Mouse (Mus musculus): ENCODE measurements around the gene Nrbp1. TPM values are rescaled to one million over a fixed set of nuclear protein-coding genes. Genes with fewer than 3 reads are reported as not detected.
A peak's percentile ranks its signal among the peaks of the same experiment; 100 is the strongest.

Nrbp1 gene
- 132 and 140 TPM in 2 replicates for polyA plus RNA-seq (2015; fragmentation: Nextera tagmentation; extraction: Ambion mirVana)

- H3K36me3 ChIP-seq (ENCODE audit: control insufficient read depth, insufficient read depth, low read length) = 0 out of 2 replicates have a peak, but pooled peaks cover 5% of the 10 kb centered on the region
- peaks cover 4% of the 10 kb centered on the region for H3K4me1 ChIP-seq (ENCODE audit: control insufficient read depth, insufficient read depth, low read length)
- H3K27me3 ChIP-seq (replicated peaks; ENCODE audit: control insufficient read depth, insufficient read depth, low read length) = no peaks in the 10 kb centered on the region
- peak within 1 kb of the TSS; percentile 99 for H3K9ac ChIP-seq (ENCODE audit: low read depth, low read length)
- H3K4me3 ChIP-seq (ENCODE audit: low read length) = peak within 1 kb of the TSS; percentile 97
- peak within 1 kb of the TSS; percentile 99 for H3K27ac ChIP-seq (ENCODE audit: low read length)
- WGBS = under 1% methylated on average over 90 of the region's 103 CpGs
- peak within 1 kb of the TSS; percentile 87 for H3K4me2 ChIP-seq (ENCODE audit: low read depth, low read length)
- ATAC-seq = peak; percentile 99
- no peaks in the 10 kb centered on the region for H3K9me3 ChIP-seq (ENCODE audit: control insufficient read depth, low read length)
These were observed at the start of gene Nrbp1, which contains the start of gene Gm9970 for GRCm38 (mm10) chr5:31240637-31241521. TSS of gene Nrbp1 (plus strand) at chr5:31240864. TSS of gene Gm9970 (minus strand) at chr5:31241232.

GRCm38 (mm10) chr5:31192045-31192938, 48.4 kb upstream of the Nrbp1 start:
- peaks cover 32% of the 10 kb centered on the region for H3K36me3 ChIP-seq (ENCODE audit: control insufficient read depth, insufficient read depth, low read length)
- peak overlapping the region; percentile 71 for H3K4me3 ChIP-seq (ENCODE audit: low read length)
- peak overlapping the region; percentile 88 for H3K27ac ChIP-seq (ENCODE audit: low read length)
- peak overlapping the region; percentile 87 for H3K4me2 ChIP-seq (ENCODE audit: low read depth, low read length)
- peak; percentile 76 for ATAC-seq
- H3K4me1 ChIP-seq (ENCODE audit: control insufficient read depth, insufficient read depth, low read length) = peaks cover 23% of the 10 kb centered on the region
- H3K9me3 ChIP-seq (ENCODE audit: control insufficient read depth, low read length) = no peaks in the 10 kb centered on the region
- no peaks in the 10 kb centered on the region for H3K27me3 ChIP-seq (replicated peaks; ENCODE audit: control insufficient read depth, insufficient read depth, low read length)
- peak overlapping the region; percentile 88 for H3K9ac ChIP-seq (ENCODE audit: low read depth, low read length)
- WGBS = 11% methylated on average over 42 of the region's 42 CpGs

- Histone ChIP-seq H3K36me3 (ENCODE audit: control insufficient read depth, insufficient read depth, low read length) (peaks cover 33% of the 10 kb centered on the region), H3K9me3 (ENCODE audit: control insufficient read depth, low read length) (no peaks in the 10 kb centered on the region)
- ATAC-seq = peak; percentile 98
These were observed 47.6 kb upstream of the Nrbp1 start, which contains the start of the genes Snx17 and Eif2b4 for GRCm38 (mm10) chr5:31192939-31193630. TSS of gene Snx17 (plus strand) at chr5:31193227. TSS of gene Eif2b4 (minus strand) at chr5:31193430.

GRCm38 (mm10) chr5:31193631-31194281, 46.9 kb upstream of the Nrbp1 start:
- H3K9ac ChIP-seq (ENCODE audit: low read depth, low read length) = peak overlapping the region; percentile 88
- no peaks in the 10 kb centered on the region for H3K27me3 ChIP-seq (replicated peaks; ENCODE audit: control insufficient read depth, insufficient read depth, low read length)
- peak overlapping the region; percentile 49 for H3K4me2 ChIP-seq (ENCODE audit: low read depth, low read length)
- H3K27ac ChIP-seq (ENCODE audit: low read length) = peak overlapping the region; percentile 81
- H3K9me3 ChIP-seq (ENCODE audit: control insufficient read depth, low read length) = no peaks in the 10 kb centered on the region
- peaks cover 36% of the 10 kb centered on the region for H3K36me3 ChIP-seq (ENCODE audit: control insufficient read depth, insufficient read depth, low read length)
- 9% methylated on average over 25 of the region's 25 CpGs for WGBS
- peaks cover 23% of the 10 kb centered on the region for H3K4me1 ChIP-seq (ENCODE audit: control insufficient read depth, insufficient read depth, low read length)
- peak; percentile 3; the same call in 1 of the 2 replicates for ATAC-seq
- H3K4me3 ChIP-seq (ENCODE audit: low read length) = peak overlapping the region; percentile 71

More at GRCm38 (mm10) chr5:31192939-31193630, 47.6 kb upstream of the Nrbp1 start, which contains the start of the genes Snx17 and Eif2b4:
- Histone ChIP-seq H3K4me2 (ENCODE audit: low read depth, low read length) (peak within 1 kb of the TSS; percentile 87), H3K4me3 (ENCODE audit: low read length) (peak within 1 kb of the TSS; percentile 71), H3K9ac (ENCODE audit: low read depth, low read length) (peak within 1 kb of the TSS; percentile 88), H3K4me1 (ENCODE audit: control insufficient read depth, insufficient read depth, low read length) (peaks cover 23% of the 10 kb centered on the region), H3K27me3 (replicated peaks; ENCODE audit: control insufficient read depth, insufficient read depth, low read length) (no peaks in the 10 kb centered on the region), H3K27ac (ENCODE audit: low read length) (peak within 1 kb of the TSS; percentile 88)
- whole genome bisulfite sequencing = under 1% methylated on average over 48 of the region's 48 CpGs

- no peaks in the 10 kb centered on the region for H3K9me3 ChIP-seq (ENCODE audit: control insufficient read depth, low read length)
- peaks cover 23% of the 10 kb centered on the region for H3K4me1 ChIP-seq (ENCODE audit: control insufficient read depth, insufficient read depth, low read length)
- peaks cover 44% of the 10 kb centered on the region for H3K36me3 ChIP-seq (ENCODE audit: control insufficient read depth, insufficient read depth, low read length)
- WGBS = 86% methylated on average over 16 of the region's 16 CpGs
- H3K4me2 ChIP-seq (ENCODE audit: low read depth, low read length) = peak overlapping the region; percentile 49
- H3K27me3 ChIP-seq (replicated peaks; ENCODE audit: control insufficient read depth, insufficient read depth, low read length) = no peaks in the 10 kb centered on the region
- no peak for ATAC-seq
- peak overlapping the region; percentile 71 for H3K4me3 ChIP-seq (ENCODE audit: low read length)
- H3K27ac ChIP-seq (ENCODE audit: low read length) = peak overlapping the region; percentile 81; the same call in 1 of the 2 replicates
- H3K9ac ChIP-seq (ENCODE audit: low read depth, low read length) = peak overlapping the region; percentile 88; the same call in 1 of the 2 replicates
These were observed 45.9 kb upstream of the Nrbp1 start for GRCm38 (mm10) chr5:31194486-31195485.

GRCm38 (mm10) chr5:31195671-31196070, 45.0 kb upstream of the Nrbp1 start:
- peaks cover 23% of the 10 kb centered on the region for H3K4me1 ChIP-seq (ENCODE audit: control insufficient read depth, insufficient read depth, low read length)
- no peak overlapping the region for H3K27ac ChIP-seq (ENCODE audit: low read length)
- no peak overlapping the region for H3K4me3 ChIP-seq (ENCODE audit: low read length)
- 84% methylated on average over 4 of the region's 4 CpGs for WGBS
- H3K9me3 ChIP-seq (ENCODE audit: control insufficient read depth, low read length) = no peaks in the 10 kb centered on the region
- peaks cover 44% of the 10 kb centered on the region for H3K36me3 ChIP-seq (ENCODE audit: control insufficient read depth, insufficient read depth, low read length)
- ATAC-seq = no peak
- no peak overlapping the region for H3K9ac ChIP-seq (ENCODE audit: low read depth, low read length)
- no peaks in the 10 kb centered on the region for H3K27me3 ChIP-seq (replicated peaks; ENCODE audit: control insufficient read depth, insufficient read depth, low read length)
- H3K4me2 ChIP-seq (ENCODE audit: low read depth, low read length) = no peak overlapping the region

GRCm38 (mm10) chr5:31196207-31196606, 44.5 kb upstream of the Nrbp1 start:
- no peak overlapping the region for H3K4me3 ChIP-seq (ENCODE audit: low read length)
- H3K9ac ChIP-seq (ENCODE audit: low read depth, low read length) = no peak overlapping the region
- ATAC-seq = no peak
- H3K27me3 ChIP-seq (replicated peaks; ENCODE audit: control insufficient read depth, insufficient read depth, low read length) = no peaks in the 10 kb centered on the region
- peaks cover 22% of the 10 kb centered on the region for H3K4me1 ChIP-seq (ENCODE audit: control insufficient read depth, insufficient read depth, low read length)
- H3K9me3 ChIP-seq (ENCODE audit: control insufficient read depth, low read length) = no peaks in the 10 kb centered on the region
- H3K36me3 ChIP-seq (ENCODE audit: control insufficient read depth, insufficient read depth, low read length) = peaks cover 44% of the 10 kb centered on the region
- no peak overlapping the region for H3K27ac ChIP-seq (ENCODE audit: low read length)
- H3K4me2 ChIP-seq (ENCODE audit: low read depth, low read length) = no peak overlapping the region
- 94% methylated on average over 10 of the region's 10 CpGs for WGBS
